Mouse (Mus musculus): ENCODE results near the gene Dpf2. TPM values are rescaled to one million over a fixed set of nuclear protein-coding genes. Genes with fewer than 3 reads are reported as not detected.
"Not testable (repeated sequence)": the region's sequence is repeated elsewhere in the genome, so short reads cannot be mapped to it uniquely, and the experiment has no call there.

Dpf2 gene
- polyA plus RNA-seq, 1 experiment from 2014 or later = 162 TPM

DNA sequence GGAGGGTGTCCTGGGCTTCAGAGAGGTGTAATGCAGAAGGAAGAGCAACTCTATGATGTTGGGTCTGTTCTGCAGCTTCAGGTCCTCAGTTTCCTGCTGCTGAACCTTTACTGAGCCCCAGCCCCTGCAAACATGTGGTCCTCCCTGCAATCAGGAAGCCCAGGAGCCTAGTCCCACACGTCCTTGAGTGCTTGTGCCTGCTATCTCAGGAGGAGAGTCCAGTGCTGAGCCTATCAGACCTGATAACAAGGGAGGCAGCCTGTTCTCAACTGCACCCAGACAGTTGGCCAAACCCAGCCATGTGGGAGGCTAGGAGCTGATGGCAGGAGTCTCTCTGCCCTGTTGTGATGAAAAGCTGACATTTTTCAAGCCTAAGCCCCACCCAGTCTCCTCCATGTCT lies 28.9 kb downstream of the Dpf2 start:
- Histone ChIP-seq H3K4me1 (ENCODE audit: insufficient read depth) (no peaks in the 10 kb centered on the region), H3K9me3 (ENCODE audit: low read depth, low read length) (no peaks in the 10 kb centered on the region), H3K4me3 (ENCODE audit: low read depth, low read length) (no peak overlapping the region), H3K9ac (no peak overlapping the region), H3K36me3 (ENCODE audit: insufficient read depth) (no peaks in the 10 kb centered on the region), H3K27ac (ENCODE audit: low read depth) (no peak overlapping the region), H3K27me3 (ENCODE audit: insufficient read depth, low read length) (no peaks in the 10 kb centered on the region), H3K4me2 (no peak overlapping the region)
- 25% methylated on average over 1 of the region's 1 CpGs for WGBS
- no peak for TF ChIP-seq CTCF (IDR thresholded peaks at IDR 0.05; ENCODE audit: low read depth)
- DNase-seq (no peak), ATAC-seq (ENCODE audit: insufficient read depth) (no peak)

DNA sequence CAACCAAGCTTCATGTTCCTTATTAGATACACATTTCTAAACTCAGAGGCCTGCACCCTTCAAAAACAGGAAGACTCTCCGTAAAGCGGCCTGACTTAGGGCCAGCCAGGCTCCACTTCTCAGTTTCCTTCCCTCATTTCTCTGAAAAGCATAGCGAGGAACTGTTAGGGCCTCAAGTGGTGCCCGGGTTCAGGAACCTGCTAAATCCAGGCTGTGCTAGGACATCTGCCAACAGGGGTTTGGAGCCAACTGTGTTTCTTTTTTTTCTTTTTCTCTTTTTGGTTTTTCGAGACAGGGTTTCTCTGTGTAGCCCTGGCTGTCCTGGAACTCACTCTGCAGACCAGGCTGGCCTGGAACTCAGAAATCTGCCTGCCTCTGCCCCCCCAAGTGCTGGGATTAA lies 30.7 kb downstream of the Dpf2 start:
- not testable (repeated sequence) for H3K27ac ChIP-seq (ENCODE audit: low read depth); H3K27me3 ChIP-seq (ENCODE audit: insufficient read depth, low read length)
- WGBS = 64% methylated on average over 5 of the region's 5 CpGs

DNA sequence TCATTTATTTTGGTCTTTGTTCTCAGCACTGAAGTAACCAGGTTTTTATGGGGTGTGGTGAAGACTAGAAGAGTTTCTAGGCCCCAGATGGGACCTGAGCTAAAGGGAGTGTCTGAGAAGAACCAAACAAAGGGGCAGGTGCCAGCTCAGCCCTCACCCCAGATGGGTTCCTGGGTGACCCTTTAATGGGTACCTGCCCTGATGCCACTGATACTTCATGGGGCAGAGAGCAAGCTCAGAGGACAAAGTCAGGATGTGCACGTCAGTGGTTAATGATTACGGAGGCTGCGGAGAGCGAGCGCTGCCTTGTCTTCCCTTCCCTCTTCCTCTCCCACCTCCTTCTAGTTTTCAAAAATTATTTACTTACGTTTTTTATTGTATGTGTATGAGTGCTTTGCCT lies 31.7 kb downstream of the Dpf2 start:
- TF ChIP-seq CTCF (IDR thresholded peaks at IDR 0.05; ENCODE audit: low read depth) = no peak
- no peak for ATAC-seq (ENCODE audit: insufficient read depth)

More for the DNA sequence above, 30.7 kb downstream of the Dpf2 start:
- ATAC-seq (ENCODE audit: insufficient read depth); H3K4me3 ChIP-seq (ENCODE audit: low read depth, low read length); H3K4me2 ChIP-seq; DNase-seq; H3K9me3 ChIP-seq (ENCODE audit: low read depth, low read length); H3K4me1 ChIP-seq (ENCODE audit: insufficient read depth); H3K36me3 ChIP-seq (ENCODE audit: insufficient read depth); H3K9ac ChIP-seq: not testable (repeated sequence)

DNA sequence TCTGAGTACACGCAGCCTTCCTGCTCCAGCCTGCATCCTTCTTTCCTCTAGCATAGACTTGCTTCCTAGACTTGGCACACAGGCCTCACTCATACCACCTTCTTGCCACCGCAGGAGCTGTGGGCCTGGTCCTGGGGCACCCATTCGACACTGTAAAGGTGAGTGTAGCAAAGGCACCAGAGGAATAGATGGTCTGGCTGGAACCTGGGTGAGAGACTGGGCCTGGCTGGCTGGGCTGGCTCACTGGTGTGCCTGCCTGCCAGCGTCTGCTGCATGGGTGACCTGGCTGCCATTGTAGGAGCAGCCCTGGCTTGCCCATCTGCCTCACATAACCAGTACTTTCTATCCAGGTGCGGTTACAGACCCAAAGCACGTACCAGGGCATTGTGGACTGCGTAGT lies 33.1 kb downstream of the Dpf2 start:
- Histone ChIP-seq H3K4me3 (ENCODE audit: low read depth, low read length) (no peak overlapping the region), H3K36me3 (ENCODE audit: insufficient read depth) (no peaks in the 10 kb centered on the region), H3K9me3 (ENCODE audit: low read depth, low read length) (no peaks in the 10 kb centered on the region), H3K4me1 (ENCODE audit: insufficient read depth) (0 out of 2 replicates have a peak, but pooled peaks cover 6% of the 10 kb centered on the region), H3K4me2 (no peak overlapping the region), H3K9ac (no peak overlapping the region), H3K27me3 (ENCODE audit: insufficient read depth, low read length) (no peaks in the 10 kb centered on the region), H3K27ac (ENCODE audit: low read depth) (no peak overlapping the region)
- no peak for TF ChIP-seq CTCF (IDR thresholded peaks at IDR 0.05; ENCODE audit: low read depth)
- DNase-seq (no peak), ATAC-seq (ENCODE audit: insufficient read depth) (no peak)
- WGBS = 93% methylated on average over 7 of the region's 7 CpGs

More for the DNA sequence above, 31.7 kb downstream of the Dpf2 start:
- WGBS = 88% methylated on average over 6 of the region's 6 CpGs
- H3K4me2 ChIP-seq = no peak overlapping the region
- no peak overlapping the region for H3K27ac ChIP-seq (ENCODE audit: low read depth)
- no peaks in the 10 kb centered on the region for H3K36me3 ChIP-seq (ENCODE audit: insufficient read depth)
- no peak overlapping the region for H3K9ac ChIP-seq
- no peaks in the 10 kb centered on the region for H3K9me3 ChIP-seq (ENCODE audit: low read depth, low read length)
- no peak for DNase-seq
- H3K4me1 ChIP-seq (ENCODE audit: insufficient read depth) = no peaks in the 10 kb centered on the region
- H3K27me3 ChIP-seq (ENCODE audit: insufficient read depth, low read length) = no peaks in the 10 kb centered on the region
- H3K4me3 ChIP-seq (ENCODE audit: low read depth, low read length) = no peak overlapping the region

DNA sequence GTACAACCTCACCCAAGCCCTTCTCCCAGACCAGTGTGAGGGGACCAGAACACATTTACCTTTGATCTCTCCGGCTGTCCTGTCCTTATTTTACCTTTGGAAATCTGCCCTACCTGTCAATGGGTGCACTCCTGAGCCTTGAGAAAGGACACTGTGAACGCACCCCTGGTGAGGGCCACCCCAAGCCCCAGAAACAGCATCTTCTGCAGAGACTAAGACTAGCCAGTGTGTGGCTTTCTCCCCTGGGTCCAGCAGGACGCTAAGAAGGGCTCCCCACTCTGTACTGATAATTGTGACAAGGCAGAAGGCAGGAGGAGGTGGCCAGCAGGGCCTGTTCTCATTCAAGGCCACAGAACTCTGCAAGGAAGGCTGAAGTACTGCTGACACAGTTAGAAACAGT lies 33.9 kb downstream of the Dpf2 start:
- peaks cover 9% of the 10 kb centered on the region; the same call in 1 of the 2 replicates for H3K4me1 ChIP-seq (ENCODE audit: insufficient read depth)
- no peak overlapping the region for H3K9ac ChIP-seq
- no peak overlapping the region for H3K27ac ChIP-seq (ENCODE audit: low read depth)
- TF ChIP-seq CTCF (IDR thresholded peaks at IDR 0.05; ENCODE audit: low read depth) = no peak
- H3K27me3 ChIP-seq (ENCODE audit: insufficient read depth, low read length) = no peaks in the 10 kb centered on the region
- no peak overlapping the region for H3K4me3 ChIP-seq (ENCODE audit: low read depth, low read length)
- DNase-seq = no peak
- no peak for ATAC-seq (ENCODE audit: insufficient read depth)
- WGBS = 74% methylated on average over 3 of the region's 3 CpGs
- H3K9me3 ChIP-seq (ENCODE audit: low read depth, low read length) = no peaks in the 10 kb centered on the region
- no peak overlapping the region for H3K4me2 ChIP-seq
- H3K36me3 ChIP-seq (ENCODE audit: insufficient read depth) = no peaks in the 10 kb centered on the region

DNA sequence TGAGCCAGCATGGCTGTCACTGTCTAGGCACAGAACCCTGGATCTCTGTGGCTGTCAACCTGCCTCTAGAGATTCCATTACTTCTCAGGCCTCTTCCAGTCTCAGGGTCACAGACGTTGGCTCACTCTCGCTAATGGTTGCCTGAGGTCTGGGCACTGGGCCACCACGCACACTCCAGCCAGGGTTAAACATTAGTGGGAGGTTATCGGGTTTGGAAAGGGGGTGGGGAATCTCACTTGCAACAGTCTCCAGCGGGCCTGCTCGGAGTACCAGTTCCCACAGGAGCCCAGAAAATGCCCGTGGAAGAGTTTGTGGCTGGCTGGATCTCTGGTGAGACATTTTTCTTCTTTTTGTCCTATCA lies 34.5 kb downstream of the Dpf2 start:
- H3K9ac ChIP-seq = no peak overlapping the region
- H3K27me3 ChIP-seq (ENCODE audit: insufficient read depth, low read length) = no peaks in the 10 kb centered on the region
- TF ChIP-seq CTCF (IDR thresholded peaks at IDR 0.05; ENCODE audit: low read depth) = no peak
- H3K9me3 ChIP-seq (ENCODE audit: low read depth, low read length) = no peaks in the 10 kb centered on the region
- H3K36me3 ChIP-seq (ENCODE audit: insufficient read depth) = 0 out of 2 replicates have a peak, but pooled peaks cover 5% of the 10 kb centered on the region
- peaks cover 13% of the 10 kb centered on the region; the same call in 1 of the 2 replicates for H3K4me1 ChIP-seq (ENCODE audit: insufficient read depth)
- WGBS = 44% methylated on average over 7 of the region's 7 CpGs
- peak overlapping the region; percentile 41; the same call in 1 of the 2 replicates for H3K4me2 ChIP-seq
- DNase-seq = peak; percentile 13
- ATAC-seq (ENCODE audit: insufficient read depth) = no peak
- no peak overlapping the region for H3K27ac ChIP-seq (ENCODE audit: low read depth)
- H3K4me3 ChIP-seq (ENCODE audit: low read depth, low read length) = no peak overlapping the region

DNA sequence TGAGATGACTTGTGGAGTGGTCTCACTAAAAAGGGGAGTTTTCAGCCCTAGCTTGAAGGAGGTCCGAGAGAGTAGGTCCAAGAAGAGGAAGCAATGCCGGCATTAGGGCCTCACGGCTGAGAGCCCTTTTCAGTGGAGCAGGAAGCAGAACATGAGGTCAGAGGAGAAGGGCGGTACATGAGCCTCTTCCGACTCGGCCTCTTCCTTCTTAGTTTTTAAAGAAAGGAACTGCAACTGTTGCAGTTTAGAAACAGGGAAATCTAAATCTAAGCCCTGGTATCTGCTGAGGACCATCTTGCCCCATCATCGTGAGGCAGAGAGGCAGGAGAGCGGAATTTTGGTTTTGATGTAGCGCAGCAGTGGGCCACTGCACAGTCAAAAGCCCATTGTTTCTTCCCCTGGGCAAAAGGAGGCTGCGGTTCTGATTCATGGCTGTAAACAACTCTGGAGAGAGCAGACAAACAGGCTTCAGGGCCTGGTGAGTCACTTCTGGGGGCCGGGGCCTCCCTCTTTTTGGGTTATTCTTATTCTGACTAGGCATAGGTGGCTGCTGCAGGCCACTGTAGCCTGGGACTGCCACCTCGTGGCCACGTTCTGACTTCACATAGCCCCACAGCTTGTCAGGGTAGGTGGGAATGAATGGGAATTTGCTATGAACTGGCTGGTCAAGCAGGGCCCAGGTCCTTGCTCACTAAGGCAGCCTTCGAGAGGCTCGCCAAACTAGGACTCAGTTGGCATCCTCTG lies 35.0 kb downstream of the Dpf2 start, which contains the start of gene Slc25a45:
Gene Slc25a45 (plus strand): TSS at position 191 of the 744 bp plus-strand sequence.
- DNase-seq = peak; percentile 83
- peak; percentile 85 for TF ChIP-seq CTCF (IDR thresholded peaks at IDR 0.05; ENCODE audit: low read depth)
- peaks cover 10% of the 10 kb centered on the region; the same call in 1 of the 2 replicates for H3K36me3 ChIP-seq (ENCODE audit: insufficient read depth)
- H3K27ac ChIP-seq (ENCODE audit: low read depth) = peak within 1 kb of the TSS; percentile 78
- 0 out of 2 replicates have a peak, but pooled peaks have one; percentile 32 for ATAC-seq (ENCODE audit: insufficient read depth)
- H3K4me1 ChIP-seq (ENCODE audit: insufficient read depth) = peaks cover 13% of the 10 kb centered on the region
- H3K9ac ChIP-seq = peak within 1 kb of the TSS; percentile 42
- WGBS = 41% methylated on average over 15 of the region's 15 CpGs
- no peaks in the 10 kb centered on the region for H3K27me3 ChIP-seq (ENCODE audit: insufficient read depth, low read length)
- H3K4me3 ChIP-seq (ENCODE audit: low read depth, low read length) = peak within 1 kb of the TSS; percentile 14; the same call in 1 of the 2 replicates
- no peaks in the 10 kb centered on the region for H3K9me3 ChIP-seq (ENCODE audit: low read depth, low read length)
- H3K4me2 ChIP-seq = peak within 1 kb of the TSS; percentile 41
